Mouse (Mus musculus) spleen, embryonic (tissue): ENCODE results near the gene Adgrv1.

Experiments
- CTCF ChIA-PET: fragments of 350-600 bp; sonication (Branson Sonifier 250); formaldehyde crosslinking; loops from one replicate; lab custom pipeline; 2022; lab: Charles Lee

The Adgrv1 gene

GRCm38 (mm10) chr13:81144434-81144833 is 488.5 kb downstream of the Adgrv1 start:
- CTCF ChIA-PET: no interaction called here

DNA sequence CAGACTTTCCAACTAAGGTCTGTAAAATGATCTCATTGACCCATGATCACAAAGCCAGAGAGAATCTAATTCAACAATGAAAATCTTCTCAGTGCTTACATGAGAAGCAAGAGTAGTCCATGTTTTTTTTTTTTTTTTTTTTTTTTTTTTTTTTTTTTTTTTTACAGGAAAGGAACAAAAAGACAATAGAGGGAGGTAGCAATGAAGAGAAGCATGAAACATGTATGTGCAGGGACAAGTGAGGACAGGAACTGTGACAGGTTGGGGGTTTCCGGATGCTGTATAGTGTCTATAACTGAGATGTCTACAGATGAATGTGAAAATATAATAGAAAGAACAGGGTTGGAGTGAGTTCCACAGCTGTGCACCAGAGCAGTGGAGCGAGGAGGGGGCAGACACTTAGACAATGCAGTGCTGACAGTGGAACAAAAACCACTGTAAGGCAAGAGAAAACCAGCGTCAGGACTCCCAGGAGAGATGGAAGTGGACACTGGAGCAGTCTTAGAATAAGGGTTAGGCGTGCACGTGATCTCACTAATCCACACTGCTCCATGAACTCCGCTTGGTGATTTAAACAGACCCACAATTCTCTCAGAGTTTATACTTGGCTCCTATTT is 490.6 kb downstream of the Adgrv1 start:
- CTCF ChIA-PET: no interaction called here

DNA sequence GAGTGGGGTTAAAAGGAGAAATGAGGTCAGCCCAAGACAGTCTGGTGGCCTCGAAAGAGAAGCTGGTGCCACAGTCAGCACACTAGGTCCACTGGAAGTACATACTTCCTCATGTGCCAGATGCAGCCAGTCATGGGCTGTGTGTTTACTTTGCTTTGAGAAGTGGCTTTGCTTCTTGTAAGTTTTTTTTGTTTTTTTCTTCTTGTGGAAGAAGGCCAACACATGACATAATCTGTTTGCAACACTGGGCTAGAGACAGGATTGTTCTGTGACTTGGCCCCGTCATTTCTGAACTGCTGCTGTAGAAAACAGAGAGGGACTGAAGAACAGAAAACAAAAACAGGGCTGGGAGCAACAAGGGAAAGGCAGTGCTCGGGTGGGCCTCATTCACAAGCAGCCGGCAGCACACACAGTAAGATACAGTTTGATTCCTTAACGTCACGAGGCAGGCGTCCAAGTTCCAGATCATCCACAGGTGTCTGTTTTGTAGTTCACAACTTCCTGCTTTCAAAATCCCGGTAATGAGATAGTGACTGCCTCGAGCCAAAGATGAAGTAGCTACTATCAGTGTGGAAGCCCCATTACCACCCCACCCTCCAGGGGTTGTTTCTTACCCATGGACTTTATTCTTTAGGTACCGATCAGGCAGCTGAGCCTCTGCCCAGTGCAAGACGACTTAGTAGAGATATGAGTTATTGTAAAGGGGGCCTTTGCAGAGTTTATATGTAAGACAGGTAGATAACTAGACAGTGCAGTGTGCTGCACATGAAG is 496.1 kb downstream of the Adgrv1 start:
- CTCF ChIA-PET: no interaction called here

DNA sequence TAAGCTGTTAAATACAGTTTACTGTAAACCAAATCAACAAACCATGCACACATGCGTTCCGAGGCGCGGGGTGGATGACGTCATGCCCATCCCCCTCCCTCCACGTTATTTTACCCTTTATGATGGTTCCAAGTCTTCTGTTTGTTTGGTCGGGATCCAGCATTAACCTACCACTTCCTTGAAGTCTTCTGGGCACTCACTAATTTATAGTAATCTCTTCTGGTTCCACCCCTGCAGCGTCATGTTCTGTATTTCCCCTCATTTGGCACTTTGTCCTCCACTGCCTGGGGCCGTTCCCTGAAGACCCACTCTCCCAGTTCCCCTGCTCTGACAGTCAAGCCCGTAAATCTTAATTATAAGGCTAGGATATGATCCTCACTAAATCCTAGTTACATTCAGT is 497.0 kb downstream of the Adgrv1 start:
- CTCF ChIA-PET: no interaction called here

DNA sequence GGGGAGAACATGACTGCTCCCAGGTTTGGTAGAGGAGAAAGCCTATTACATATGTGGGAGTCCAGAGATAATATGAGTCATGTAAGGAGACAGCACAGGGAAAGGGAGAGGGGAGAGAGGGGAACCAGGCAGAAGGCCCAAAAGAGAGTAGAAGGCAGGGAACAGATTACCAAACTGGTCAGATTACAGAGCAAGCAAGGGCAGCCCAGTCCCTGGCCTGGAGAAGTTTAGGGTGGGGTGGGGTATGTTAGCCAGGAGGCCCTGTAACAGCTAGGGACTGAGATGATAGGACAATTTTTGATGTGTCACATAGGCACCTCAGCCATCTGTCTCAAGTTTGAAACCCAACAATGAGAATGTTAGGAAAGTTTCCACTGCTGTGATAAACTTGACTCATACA is 498.5 kb downstream of the Adgrv1 start:
- CTCF ChIA-PET: interaction anchor here (0.5 to 0.6 kb wide), 2 partner anchors 178 to 563 kb away, joined by 3 to 4 read pairs; no protein-coding TSS in a partner anchor

DNA sequence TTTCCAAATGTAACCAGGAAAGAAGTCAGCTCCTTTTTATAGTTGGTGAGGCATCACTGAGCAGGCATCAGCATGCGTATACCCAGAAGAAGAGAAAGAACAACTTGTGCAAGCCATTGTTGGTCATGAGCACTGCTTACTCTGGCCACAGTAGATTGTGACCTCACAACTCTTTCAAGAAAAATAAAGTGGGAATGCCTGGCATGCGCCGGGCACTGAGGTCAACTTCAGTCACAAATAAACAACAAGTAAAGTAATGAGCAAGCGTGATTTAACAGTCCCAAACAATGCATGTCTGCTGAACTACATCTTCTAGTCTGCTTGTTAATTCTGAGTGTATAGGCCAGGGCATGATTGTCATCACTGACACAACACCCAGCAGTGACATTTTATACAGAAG is 499.6 kb downstream of the Adgrv1 start:
- CTCF ChIA-PET: no interaction called here

DNA sequence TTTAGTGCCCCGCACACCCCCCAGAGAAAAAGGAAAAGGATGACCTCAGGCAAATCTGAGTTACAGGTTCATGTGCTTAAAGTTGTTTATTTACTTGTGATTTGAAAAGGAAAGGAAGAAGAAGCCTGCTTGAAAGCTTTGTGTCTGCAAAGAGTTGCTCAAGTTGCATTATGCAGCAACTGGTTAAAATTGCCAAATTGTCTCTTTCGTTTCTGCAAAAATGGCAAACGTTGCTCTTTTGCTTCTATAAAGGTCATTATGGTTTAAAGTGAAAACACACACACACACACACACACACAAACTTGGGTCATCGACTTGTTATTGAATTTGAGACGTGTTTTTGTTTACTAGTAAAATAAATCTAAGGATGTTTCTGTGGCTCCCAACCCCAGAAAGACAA is 500.3 kb downstream of the Adgrv1 start:
- CTCF ChIA-PET: no interaction called here

DNA sequence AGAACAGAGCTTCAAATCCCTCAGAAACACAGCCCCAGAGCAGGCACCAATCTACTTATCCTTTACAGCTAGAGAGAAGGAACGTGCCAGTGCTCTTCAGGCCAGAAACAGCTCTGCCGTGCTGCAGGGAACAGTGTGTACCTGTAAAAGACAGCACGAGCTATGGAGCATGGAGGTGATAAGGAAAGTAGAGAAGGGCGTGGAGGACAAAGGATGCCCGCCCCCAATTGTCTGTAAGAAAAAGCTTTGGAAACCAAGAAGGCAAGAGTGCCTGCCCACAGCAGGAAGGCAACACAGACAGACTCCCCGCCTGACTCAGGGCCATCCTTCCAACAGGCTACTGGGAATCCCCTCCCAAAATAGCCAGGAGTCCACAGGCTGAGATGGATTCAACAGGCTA is 501.1 kb downstream of the Adgrv1 start:
- CTCF ChIA-PET: no interaction called here

DNA sequence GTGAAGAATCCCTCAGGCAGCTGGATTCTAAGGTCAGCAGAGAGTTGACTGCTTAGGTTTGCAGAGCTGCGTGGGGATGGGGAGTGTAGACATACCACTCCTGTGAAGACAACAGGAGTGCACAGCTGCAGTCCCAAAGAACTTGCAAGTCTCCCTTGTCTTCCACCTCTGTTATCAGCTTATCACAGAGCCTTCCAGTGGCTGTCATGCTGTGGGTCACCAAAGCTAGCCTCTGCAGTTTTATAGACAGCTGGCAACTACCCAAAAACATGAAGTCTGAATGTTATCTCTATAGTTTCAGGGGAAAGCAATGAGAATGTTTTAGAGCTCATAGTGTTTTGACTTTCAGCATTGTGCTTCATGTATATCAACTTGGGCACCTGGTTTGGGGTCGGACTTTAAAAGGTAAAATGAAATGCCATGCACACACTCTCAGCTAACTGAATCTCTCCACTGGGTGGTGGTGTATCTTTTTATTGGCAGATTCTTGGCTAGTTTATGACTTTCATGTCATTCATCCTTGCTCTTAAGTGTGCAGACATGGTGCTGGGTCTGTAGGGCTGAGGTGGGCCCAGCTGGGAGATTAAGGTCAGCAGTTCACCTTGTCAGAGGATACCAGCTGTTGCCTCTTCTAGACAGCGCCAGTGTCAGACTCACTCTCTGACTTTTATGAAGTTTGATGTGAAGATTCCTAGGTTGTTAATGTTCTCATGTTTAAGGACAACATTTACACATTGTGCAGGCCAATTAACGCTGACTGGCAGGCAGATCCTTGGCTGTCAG is 502.0 kb downstream of the Adgrv1 start:
- CTCF ChIA-PET: no interaction called here

- CTCF ChIA-PET: no interaction called here
Observed at GRCm38 (mm10) chr13:81125846-81126245, 507.1 kb downstream of the Adgrv1 start.

- CTCF ChIA-PET: no interaction called here
Observed at GRCm38 (mm10) chr13:81122238-81122637, 510.7 kb downstream of the Adgrv1 start.

- CTCF ChIA-PET: no interaction called here
Observed at GRCm38 (mm10) chr13:81110479-81110878, 522.5 kb downstream of the Adgrv1 start.

DNA sequence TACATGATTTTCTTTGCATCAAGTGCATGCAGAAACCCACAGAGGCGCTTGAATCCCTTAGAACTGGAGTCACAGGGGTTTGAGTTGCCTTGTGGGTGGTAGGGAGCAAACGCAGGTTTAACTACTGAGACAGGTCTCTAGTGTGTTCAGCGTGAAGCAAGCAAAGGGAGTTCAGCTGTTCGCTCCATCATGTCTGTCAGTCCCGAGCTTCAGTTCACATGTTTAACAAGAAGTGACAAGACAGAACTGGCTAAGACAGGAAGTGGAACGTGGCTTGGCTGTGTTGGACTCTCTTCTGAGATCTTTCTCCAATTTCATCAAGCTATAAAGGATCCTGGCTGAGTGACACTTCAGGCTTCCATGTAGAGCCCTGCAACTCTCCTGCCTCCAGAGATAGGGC is 523.3 kb downstream of the Adgrv1 start:
- CTCF ChIA-PET: no interaction called here

DNA sequence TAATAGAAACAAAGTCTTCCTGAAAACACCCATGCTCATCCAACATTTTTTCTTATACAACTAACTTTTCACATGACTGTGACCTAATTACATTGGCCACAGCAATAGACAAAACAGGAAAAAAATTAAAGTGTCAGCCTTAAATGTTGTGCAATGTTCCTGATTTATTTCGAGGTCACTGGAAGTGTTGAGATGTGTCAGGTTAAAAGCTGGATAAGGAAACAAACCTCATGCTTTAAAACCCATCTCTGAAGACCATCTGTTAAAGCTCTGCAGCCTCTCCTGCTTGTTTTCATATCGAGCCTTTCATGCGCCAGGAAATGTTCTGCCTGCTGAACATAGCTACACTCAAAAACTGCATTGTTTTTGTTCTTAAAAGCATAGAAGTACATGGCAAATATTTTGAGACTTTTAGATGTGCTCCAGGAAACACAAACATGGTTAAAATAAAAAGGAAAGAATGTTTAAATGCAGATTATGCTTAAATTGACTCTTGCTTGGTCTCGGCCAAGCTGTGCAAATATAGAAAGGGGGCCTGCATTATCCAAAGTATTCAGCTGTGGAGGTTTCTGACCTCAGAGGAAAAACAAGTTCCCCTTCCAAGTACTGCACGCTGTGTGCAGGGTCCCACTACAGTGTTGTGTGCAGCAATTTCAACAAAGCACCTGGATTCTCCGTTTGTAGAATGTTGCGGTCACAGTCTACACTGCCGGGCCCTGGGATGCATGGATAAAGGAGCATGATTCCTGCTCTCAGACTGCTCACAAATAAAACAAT is 524.2 kb downstream of the Adgrv1 start:
- CTCF ChIA-PET: interaction anchor here (0.6 kb wide), 1 partner anchor 116 kb away, joined by 26 read pairs; no protein-coding TSS in a partner anchor

DNA sequence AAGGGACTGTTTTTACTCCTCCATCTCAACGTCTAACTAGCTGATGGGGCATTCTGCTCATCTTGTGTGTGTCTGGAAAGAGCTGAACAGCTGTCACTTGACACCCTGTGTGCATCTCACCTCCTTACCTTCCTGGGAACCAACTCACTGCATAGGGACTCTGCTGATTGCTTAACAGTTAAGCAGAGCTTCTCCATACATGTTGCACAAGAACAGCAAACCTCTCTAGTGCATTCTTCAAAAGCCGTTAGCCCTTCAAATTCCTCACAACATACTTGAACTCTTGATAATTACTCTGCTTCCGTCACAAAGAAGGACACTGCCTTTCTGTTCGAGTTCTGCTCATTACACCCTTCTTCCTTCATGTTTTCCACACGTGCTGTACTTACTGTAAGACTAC is 525.5 kb downstream of the Adgrv1 start:
- CTCF ChIA-PET: interaction anchor here (0.6 kb wide), 1 partner anchor 12 kb away, joined by 3 read pairs; no protein-coding TSS in a partner anchor

GRCm38 (mm10) chr13:81103794-81104193 is 529.2 kb downstream of the Adgrv1 start:
- CTCF ChIA-PET: no interaction called here

DNA sequence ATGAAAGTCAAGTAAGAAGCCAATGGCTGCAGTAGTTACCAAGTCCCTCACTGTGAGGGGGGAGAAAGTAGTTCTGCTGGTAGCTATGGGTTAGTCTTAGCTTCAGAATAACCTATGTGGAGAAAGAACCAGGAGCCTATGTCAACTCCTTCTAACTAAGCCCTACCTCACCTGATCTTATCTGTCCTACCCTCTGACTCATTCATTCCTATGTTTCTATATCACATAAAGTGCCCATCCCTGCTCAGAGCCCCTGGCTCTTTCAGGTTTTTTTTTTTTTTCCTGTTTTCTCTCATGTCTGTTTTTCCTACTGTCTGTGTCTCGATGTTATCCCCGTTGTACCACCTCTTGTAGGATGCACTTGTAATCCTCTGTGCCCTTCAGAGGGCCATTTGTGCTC is 536.5 kb downstream of the Adgrv1 start:
- CTCF ChIA-PET: no interaction called here

DNA sequence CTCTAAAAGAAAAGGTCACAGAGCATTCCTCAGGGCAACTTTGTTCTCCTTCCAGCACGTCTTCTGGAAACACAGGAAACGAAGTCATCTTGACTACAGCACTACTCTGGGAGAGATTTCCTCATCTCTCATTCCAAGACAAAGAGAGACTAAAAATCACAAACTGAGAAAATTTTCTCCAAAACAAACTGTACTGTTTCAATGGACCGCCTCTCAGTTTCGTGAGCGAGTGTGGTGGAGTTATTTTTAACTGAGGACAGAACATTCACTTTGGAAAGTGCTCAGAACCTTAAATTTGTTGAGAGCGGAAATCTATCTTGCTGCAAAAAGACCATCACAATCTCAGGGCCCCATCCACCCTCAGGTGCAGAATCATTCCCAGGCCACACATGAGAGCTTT is 538.4 kb downstream of the Adgrv1 start:
- CTCF ChIA-PET: no interaction called here

DNA sequence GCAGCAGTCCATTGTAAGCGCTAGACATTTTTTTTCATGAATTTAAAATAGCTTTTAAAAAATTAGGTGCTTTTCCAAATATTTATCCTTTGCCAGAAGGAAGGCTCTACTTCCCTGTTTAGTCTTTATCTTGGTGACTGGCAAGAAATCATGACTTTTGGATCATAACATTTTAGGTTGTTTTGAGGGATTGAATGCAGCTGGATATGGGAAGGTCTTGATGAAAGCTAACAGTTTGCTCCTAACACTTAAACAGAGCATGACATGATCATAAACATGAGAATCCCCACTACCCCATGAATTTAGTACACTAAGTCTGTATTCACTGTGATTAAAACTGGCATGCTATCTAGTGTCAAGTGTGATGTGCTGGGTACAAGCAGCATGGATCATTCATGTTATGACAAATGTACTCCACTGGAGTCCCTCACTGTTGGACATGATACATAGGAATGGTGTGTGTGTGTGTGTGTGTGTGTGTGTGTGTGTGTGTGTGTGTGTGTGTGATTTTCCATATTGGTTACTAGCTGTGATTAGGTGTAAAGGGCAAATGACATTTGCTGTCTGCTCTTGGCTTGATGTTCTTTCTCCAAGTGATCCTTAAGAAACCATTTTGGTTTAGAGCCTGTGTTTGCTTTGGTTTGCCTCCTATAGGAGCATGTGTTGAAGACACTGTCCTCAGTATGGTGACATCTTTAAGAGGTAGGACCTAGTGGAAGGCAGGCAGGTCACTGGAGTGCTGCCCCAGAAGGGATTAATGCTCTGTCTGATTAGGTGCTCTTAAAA is 542.7 kb downstream of the Adgrv1 start:
- CTCF ChIA-PET: no interaction called here

GRCm38 (mm10) chr13:81086969-81087682 is 545.8 kb downstream of the Adgrv1 start:
- CTCF ChIA-PET: no interaction called here
